Mouse (Mus musculus) thymus, adult 2 months (tissue): ENCODE data around the gene Med23.

Experiments
- CTCF ChIP-seq: fragments of 200-500 bp; IDR thresholded peaks from 2 replicates; pipeline ENCODE4 v1.5.1; 2012; ENCODE audit warnings: mild to moderate bottlenecking, control low read depth, low read length, moderate library complexity, borderline replicate concordance; ENCODE audit not compliant: control insufficient read depth, poor library complexity, insufficient read depth; ENCODE audit errors: extremely low read depth
- POLR2A ChIP-seq: fragments of 200-500 bp; IDR thresholded peaks from 2 replicates; pipeline ENCODE4 v1.6.1; 2012; ENCODE audit warnings: mild to moderate bottlenecking, low read length, control low read depth, moderate library complexity; ENCODE audit not compliant: control insufficient read depth, poor library complexity, insufficient read depth; ENCODE audit errors: extremely low read depth

GRCm38 (mm10) chr10:24905627-24906026, 35.8 kb downstream of the Med23 start:
- no peak for TF ChIP-seq CTCF
- no peak for TF ChIP-seq POLR2A
